Mouse (Mus musculus) layer of hippocampus, adult 8-10 months (tissue): Measurements from ENCODE around the gene Dis3l2. TPM values are rescaled to one million over a fixed set of nuclear protein-coding genes. Genes with fewer than 3 reads are reported as not detected.

Experiments
- DNase-seq, 2 experiments: peaks; one replicate each; pipeline ENCODE4 v3.0.0; 2022; ENCODE audit warnings: low spot score in 2 of 2
- total RNA-seq, 4 experiments: library from RNA; stranded (reverse); gene quantifications; 2 replicates each; pipeline ENCODE4 v1.2.4; 2022

Gene Dis3l2
- total RNA-seq: 10 to 100 TPM; 25.6 to 31.1 (median 27.2) TPM

- DNase-seq: peak; percentile 82 to 88
Measured at GRCm38 (mm10) chr1:86703300-86703964, at the start of gene Dis3l2. TSS of gene Dis3l2 (plus strand) at chr1:86703808.

DNA sequence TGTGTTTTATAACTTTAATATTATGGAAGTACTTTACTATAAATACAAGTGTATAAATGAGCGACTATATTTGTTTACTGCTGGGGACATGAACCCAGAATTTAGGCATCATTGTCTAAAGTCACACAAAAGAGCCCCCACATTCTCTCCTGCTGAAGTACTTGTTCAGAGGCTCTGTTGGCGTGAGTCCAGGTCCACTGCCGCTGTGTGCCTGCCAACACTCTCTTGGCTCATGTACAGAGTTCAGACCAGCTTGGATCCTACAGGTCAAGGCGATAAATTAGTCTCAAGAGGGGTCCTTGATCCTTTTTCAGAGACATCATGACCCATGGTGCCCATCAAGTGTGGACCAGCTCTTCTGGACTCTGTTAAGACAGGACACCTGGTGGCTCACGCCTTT lies 46.5 kb upstream of the Dis3l2 start:
- DNase-seq: no peak

DNA sequence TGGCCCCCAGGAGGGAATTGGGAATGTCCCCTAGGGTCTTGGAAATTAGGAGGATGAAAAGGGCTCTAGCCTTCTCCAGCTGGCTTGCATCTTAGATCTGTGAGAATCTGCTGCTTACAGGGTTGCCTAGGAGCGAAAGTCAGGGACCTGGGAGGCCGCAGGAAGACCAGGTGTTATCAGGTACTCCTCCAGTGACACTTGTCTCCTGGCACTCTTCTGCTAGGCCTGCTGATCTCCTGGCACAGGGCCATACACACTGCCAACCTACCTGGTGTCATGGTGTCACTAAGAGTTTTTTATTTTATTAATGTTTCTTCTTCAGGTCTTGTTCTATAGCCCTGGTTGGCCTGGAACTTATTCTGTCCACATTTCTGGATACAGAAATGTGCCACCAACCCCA lies 38.5 kb upstream of the Dis3l2 start:
- no peak for DNase-seq

DNA sequence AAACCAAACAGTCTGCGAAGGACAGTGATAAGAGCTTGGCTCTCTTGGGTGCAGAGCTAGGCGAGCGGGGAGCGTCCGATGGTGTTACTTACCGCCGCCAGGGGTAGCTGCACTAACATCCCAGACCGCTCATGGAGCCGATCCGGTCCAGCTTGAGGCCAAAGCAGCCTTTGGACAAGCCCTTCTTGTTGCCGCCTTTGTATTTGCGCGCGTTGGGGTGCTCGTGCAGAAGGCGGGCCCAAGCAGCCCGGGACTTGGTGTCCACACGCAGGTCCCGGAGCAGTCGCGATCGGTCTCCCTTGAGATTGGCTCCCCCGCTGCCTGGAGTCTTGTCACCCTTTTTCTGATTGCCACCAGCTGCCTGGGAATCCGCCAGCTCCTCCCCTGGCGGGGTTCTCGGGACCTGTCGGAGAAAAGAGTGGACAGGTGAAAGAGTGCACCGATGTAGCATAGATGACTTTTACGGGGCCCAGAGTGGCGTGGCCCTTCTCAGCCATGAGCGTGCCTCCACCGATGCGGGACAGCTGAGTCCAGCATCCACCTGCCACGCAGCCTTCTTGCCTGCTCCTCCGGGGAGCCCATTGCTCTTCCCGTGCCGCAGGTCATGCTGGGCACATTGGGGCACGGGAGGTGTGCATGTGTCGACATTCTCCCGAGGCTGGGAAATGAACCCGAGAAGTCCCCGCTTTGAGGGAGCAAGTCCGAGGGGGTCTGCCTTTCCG lies 33.9 kb upstream of the Dis3l2 start:
- DNase-seq: peak; percentile 59 to 80

GRCm38 (mm10) chr1:86670279-86671038 lies 33.1 kb upstream of the Dis3l2 start, which contains the start of gene Nppc:
TSS of gene Nppc (minus strand) at chr1:86670571.
- peak; percentile 70 to 79 for DNase-seq

- peak in 1 of 2 experiments; percentile 36 for DNase-seq
Measured at GRCm38 (mm10) chr1:86674385-86674784, 29.2 kb upstream of the Dis3l2 start.

- no peak for DNase-seq
Measured at GRCm38 (mm10) chr1:86675126-86675525, 28.5 kb upstream of the Dis3l2 start.

- DNase-seq: no peak
Measured at GRCm38 (mm10) chr1:86677624-86678023, 26.0 kb upstream of the Dis3l2 start.

GRCm38 (mm10) chr1:86678667-86679066 lies 24.9 kb upstream of the Dis3l2 start:
- DNase-seq: no peak

DNA sequence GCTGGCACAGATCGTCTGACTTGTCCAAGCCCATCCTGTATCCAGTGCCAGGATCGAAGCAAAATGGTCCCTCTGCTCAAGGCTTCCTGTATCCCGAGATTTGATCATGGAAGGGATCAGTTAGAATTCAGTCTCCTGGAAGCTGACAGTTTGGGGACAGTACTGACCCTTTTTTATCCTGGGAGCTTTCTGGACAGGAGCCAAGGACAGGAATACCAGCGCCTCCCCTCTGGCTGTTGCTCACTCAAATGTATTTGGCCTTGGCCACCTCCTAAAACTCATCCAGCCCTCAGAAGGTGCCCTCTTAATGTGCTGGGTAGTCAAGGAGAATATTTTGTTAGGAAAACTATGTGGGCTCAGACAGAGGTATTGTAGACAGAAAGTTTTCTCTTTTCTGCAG lies 16.4 kb upstream of the Dis3l2 start:
- no peak for DNase-seq

DNA sequence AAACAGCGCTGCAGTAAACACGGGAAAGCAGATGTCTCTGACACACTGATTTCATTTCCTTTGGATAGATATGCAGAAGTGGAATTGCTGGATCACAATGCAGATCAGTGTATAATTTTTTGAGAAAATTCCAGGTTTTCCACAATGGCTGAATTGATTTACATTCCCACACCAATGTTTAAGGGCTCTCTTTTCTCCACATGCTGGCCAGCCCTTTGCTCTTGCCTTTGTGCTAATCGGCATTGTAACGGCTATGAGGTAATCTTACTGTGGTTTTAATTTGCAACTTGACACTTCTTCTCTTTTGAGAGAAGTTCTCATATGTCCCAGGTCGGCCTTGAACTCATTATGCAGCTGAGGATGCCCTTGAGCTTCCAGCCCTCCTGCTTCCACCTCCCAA lies 12.6 kb upstream of the Dis3l2 start:
- no peak for DNase-seq

DNA sequence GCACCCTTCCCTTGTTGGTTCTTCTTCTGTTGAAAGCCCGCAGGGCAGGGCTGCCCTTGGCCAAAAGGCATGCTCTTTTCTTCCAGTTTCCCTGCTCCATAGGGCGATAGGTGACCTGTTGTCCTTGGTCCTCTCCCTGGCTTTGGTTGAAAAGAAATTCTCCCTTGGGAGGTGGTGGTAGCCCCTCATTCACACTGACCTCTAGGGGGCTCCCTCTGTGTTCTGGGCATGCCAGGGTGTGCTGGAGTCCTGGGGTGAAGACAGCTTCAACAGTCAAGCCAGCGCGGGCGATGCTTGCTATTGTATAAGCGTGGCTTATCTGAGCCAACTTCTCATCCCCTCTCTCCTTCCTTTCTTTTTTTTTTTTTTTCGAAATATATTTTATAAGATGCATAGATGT lies 6.7 kb upstream of the Dis3l2 start:
- no peak for DNase-seq

- DNase-seq: no peak
Measured at GRCm38 (mm10) chr1:86698721-86699120, 4.9 kb upstream of the Dis3l2 start.

- DNase-seq: no peak
Measured at GRCm38 (mm10) chr1:86699346-86700136, 4.1 kb upstream of the Dis3l2 start.

DNA sequence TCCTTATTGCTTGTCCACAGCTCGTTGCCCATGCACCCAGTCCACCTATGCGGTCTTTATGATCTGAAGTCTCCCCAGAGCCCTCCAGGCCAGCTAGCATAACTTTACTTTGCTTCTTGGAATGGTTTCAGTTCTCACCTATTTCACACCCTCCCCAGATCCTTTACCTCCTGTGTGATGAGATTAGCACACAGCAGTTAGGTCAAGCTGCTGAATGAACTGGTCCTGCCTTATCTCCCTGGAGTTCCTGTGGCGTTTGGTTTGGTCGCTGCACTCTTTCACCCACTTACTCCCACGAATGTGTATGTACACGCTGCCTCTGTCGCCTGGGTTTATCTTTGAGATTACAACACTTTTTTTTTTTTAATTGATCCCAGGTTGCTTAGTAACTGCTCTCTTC lies 3.2 kb upstream of the Dis3l2 start:
- DNase-seq: no peak

- peak in 1 of 2 experiments; percentile 25 for DNase-seq
Measured at GRCm38 (mm10) chr1:86703965-86704326, 338 bp downstream of the Dis3l2 start.

- DNase-seq: peak; percentile 11 to 19
Measured at GRCm38 (mm10) chr1:86705461-86705860, 1.9 kb downstream of the Dis3l2 start.

DNA sequence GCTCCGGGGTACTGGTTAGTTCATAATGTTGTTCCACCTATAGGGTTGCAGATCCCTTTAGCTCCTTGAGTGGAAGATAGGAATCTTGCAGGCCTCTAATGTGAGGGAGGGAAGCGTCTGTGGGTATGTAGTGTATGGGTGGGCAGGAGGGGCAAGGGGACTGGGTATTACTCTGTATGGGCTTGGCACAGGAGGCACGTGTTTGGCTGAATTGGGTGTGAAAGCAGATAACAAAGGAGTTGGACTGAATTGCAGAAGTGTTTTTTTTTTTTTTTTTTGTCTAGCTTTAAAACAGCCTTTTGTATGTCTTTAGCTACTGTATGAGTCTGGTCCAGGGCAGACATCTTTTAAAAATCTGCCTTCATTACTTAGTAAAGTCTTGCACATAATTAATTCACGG lies 5.9 kb downstream of the Dis3l2 start:
- no peak for DNase-seq

GRCm38 (mm10) chr1:86712045-86712444 lies 8.4 kb downstream of the Dis3l2 start:
- no peak for DNase-seq

- DNase-seq: no peak
Measured at GRCm38 (mm10) chr1:86713054-86713453, 9.4 kb downstream of the Dis3l2 start.

DNA sequence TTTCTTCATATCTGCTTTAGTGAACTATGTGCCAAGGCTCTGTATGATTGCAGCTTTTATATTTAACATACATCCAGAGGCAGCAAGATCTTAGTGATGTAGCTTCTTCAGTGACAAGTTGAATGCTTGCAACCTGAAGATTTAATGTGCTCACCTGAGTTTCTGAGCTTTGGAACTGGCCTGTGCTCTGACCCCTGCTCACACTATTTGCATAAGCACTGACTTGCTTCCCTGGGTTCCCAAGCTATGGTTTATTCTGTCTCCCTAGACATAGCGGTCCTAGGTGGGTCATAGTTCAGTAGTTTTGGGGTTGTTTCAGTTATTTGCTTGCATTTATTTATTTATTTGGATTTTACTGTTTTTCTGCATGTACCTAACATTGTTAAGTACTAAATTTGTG lies 14.6 kb downstream of the Dis3l2 start:
- no peak for DNase-seq
